Mouse (Mus musculus): ENCODE data around the gene Olfr1504. TPM values are rescaled to one million over a fixed set of nuclear protein-coding genes. Genes with fewer than 3 reads are reported as not detected.
"Not testable (repeated sequence)": the region's sequence is repeated elsewhere in the genome, so short reads cannot be mapped to it uniquely, and the experiment has no call there.

The Olfr1504 gene
- not detected in 2 replicates for polyA plus RNA-seq (2016; fragmentation: Nextera tagmentation; extraction: Ambion mirVana)

- no peak for ATAC-seq (ENCODE audit: low FRiP score)
- Histone ChIP-seq H3K9ac (no peak within 1 kb of the TSS), H3K27ac (no peak within 1 kb of the TSS), H3K9me3 (no peaks in the 10 kb centered on the region), H3K4me2 (no peak within 1 kb of the TSS), H3K27me3 (no peaks in the 10 kb centered on the region), H3K36me3 (replicated peaks) (no peaks in the 10 kb centered on the region), H3K4me3 (replicated peaks) (no peak within 1 kb of the TSS), H3K4me1 (no peaks in the 10 kb centered on the region)
- 64% methylated on average over 1 of the region's 1 CpGs for WGBS
Measured at GRCm38 (mm10) chr19:13897828-13898227, at the start of gene Olfr1504. Gene Olfr1504, minus strand, starts transcription at chr19:13897928.

GRCm38 (mm10) chr19:13913230-13913629 lies 15.5 kb upstream of the Olfr1504 start, which contains the start of gene Olfr1505:
Gene Olfr1505, plus strand, starts transcription at chr19:13913530.
- Histone ChIP-seq H3K9me3 (no peaks in the 10 kb centered on the region), H3K4me1 (no peaks in the 10 kb centered on the region), H3K4me3 (replicated peaks) (no peak within 1 kb of the TSS), H3K9ac (no peak within 1 kb of the TSS), H3K27ac (no peak within 1 kb of the TSS), H3K4me2 (no peak within 1 kb of the TSS), H3K36me3 (replicated peaks) (no peaks in the 10 kb centered on the region), H3K27me3 (no peaks in the 10 kb centered on the region)
- 86% methylated on average over 2 of the region's 2 CpGs for WGBS
- ATAC-seq (ENCODE audit: low FRiP score), result no peak

GRCm38 (mm10) chr19:13861495-13861894 lies 36.2 kb downstream of the Olfr1504 start, which contains the start of gene Olfr1502:
Gene Olfr1502, plus strand, starts transcription at chr19:13861795.
- H3K9me3 ChIP-seq, result no peaks in the 10 kb centered on the region
- no peak within 1 kb of the TSS for H3K27ac ChIP-seq
- no peaks in the 10 kb centered on the region for H3K36me3 ChIP-seq (replicated peaks)
- no peaks in the 10 kb centered on the region for H3K4me1 ChIP-seq
- no peak for ATAC-seq (ENCODE audit: low FRiP score)
- WGBS, result 89% methylated on average over 1 of the region's 1 CpGs
- H3K4me2 ChIP-seq, result no peak within 1 kb of the TSS
- H3K4me3 ChIP-seq (replicated peaks), result no peak within 1 kb of the TSS
- H3K9ac ChIP-seq, result no peak within 1 kb of the TSS
- H3K27me3 ChIP-seq, result no peaks in the 10 kb centered on the region

GRCm38 (mm10) chr19:13850592-13850991 lies 47.1 kb downstream of the Olfr1504 start, which contains the start of gene Olfr1501:
Gene Olfr1501, minus strand, starts transcription at chr19:13850692.
- not testable (repeated sequence) for H3K4me1 ChIP-seq; H3K27ac ChIP-seq; H3K9me3 ChIP-seq; H3K4me3 ChIP-seq (replicated peaks); H3K9ac ChIP-seq; H3K4me2 ChIP-seq; H3K27me3 ChIP-seq; ATAC-seq (ENCODE audit: low FRiP score); H3K36me3 ChIP-seq (replicated peaks)

Other genes starting within 250 kb of the Olfr1504 start
- gene Olfr1490, start 246.8 kb downstream of the Olfr1504 start, polyA plus RNA-seq (2016; fragmentation: Nextera tagmentation; extraction: Ambion mirVana), result not detected in 2 replicates
- not detected in 2 replicates for gene Olfr1491, start 200.7 kb downstream of the Olfr1504 start, polyA plus RNA-seq (2016; fragmentation: Nextera tagmentation; extraction: Ambion mirVana)
- gene Olfr1493-ps1, start 174.7 kb downstream of the Olfr1504 start, polyA plus RNA-seq (2016; fragmentation: Nextera tagmentation; extraction: Ambion mirVana), result not detected in 2 replicates
- not detected in 2 replicates for gene Olfr1494, start 158.2 kb downstream of the Olfr1504 start, polyA plus RNA-seq (2016; fragmentation: Nextera tagmentation; extraction: Ambion mirVana)
- gene Olfr1495, start 133.3 kb downstream of the Olfr1504 start, polyA plus RNA-seq (2016; fragmentation: Nextera tagmentation; extraction: Ambion mirVana), result not detected in 2 replicates
- not detected in 2 replicates for gene Olfr1496, start 120.0 kb downstream of the Olfr1504 start, polyA plus RNA-seq (2016; fragmentation: Nextera tagmentation; extraction: Ambion mirVana)
- not detected in 2 replicates for gene Olfr1497, start 99.7 kb downstream of the Olfr1504 start, polyA plus RNA-seq (2016; fragmentation: Nextera tagmentation; extraction: Ambion mirVana)
- gene Olfr1499, start 78.5 kb downstream of the Olfr1504 start, polyA plus RNA-seq (2016; fragmentation: Nextera tagmentation; extraction: Ambion mirVana), result not detected in 2 replicates
- gene Olfr1500, start 67.4 kb downstream of the Olfr1504 start, polyA plus RNA-seq (2016; fragmentation: Nextera tagmentation; extraction: Ambion mirVana), result not detected in 2 replicates
- gene Olfr1501, start 47.2 kb downstream of the Olfr1504 start, polyA plus RNA-seq (2016; fragmentation: Nextera tagmentation; extraction: Ambion mirVana), result not detected in 2 replicates
- not detected in 2 replicates for gene Olfr1502, start 36.1 kb downstream of the Olfr1504 start, polyA plus RNA-seq (2016; fragmentation: Nextera tagmentation; extraction: Ambion mirVana)
- gene Olfr1505, start 15.6 kb upstream of the Olfr1504 start, polyA plus RNA-seq (2016; fragmentation: Nextera tagmentation; extraction: Ambion mirVana), result not detected in 2 replicates